Mouse (Mus musculus) neural tube, embryonic 10.5 days (tissue): ENCODE measurements around the gene Kcnab1.
A peak's percentile ranks its signal among the peaks of the same experiment; 100 is the strongest.

Experiments used
- DNase-seq: peaks from one replicate; pipeline ENCODE4 v3.0.0-alpha.2; 2017; ENCODE audit warnings: low spot score; ENCODE audit errors: extremely low spot score

Kcnab1 gene

GRCm38 (mm10) chr3:65316738-65317137 is 207.6 kb downstream of the Kcnab1 start:
- no peak for DNase-seq

GRCm38 (mm10) chr3:65317876-65318537 is 208.8 kb downstream of the Kcnab1 start:
- peak; percentile 50 for DNase-seq

GRCm38 (mm10) chr3:65319248-65320008 is 210.2 kb downstream of the Kcnab1 start:
- no peak for DNase-seq

GRCm38 (mm10) chr3:65320990-65321389 is 211.8 kb downstream of the Kcnab1 start:
- no peak for DNase-seq

GRCm38 (mm10) chr3:65321981-65322779 is 213.0 kb downstream of the Kcnab1 start:
- DNase-seq: no peak

GRCm38 (mm10) chr3:65325254-65325653 is 216.1 kb downstream of the Kcnab1 start:
- DNase-seq: no peak

- DNase-seq: no peak
These were observed 219.6 kb downstream of the Kcnab1 start for GRCm38 (mm10) chr3:65328814-65329213.

GRCm38 (mm10) chr3:65337835-65338464 is 228.8 kb downstream of the Kcnab1 start:
- no peak for DNase-seq

- DNase-seq: no peak
These were observed 231.2 kb downstream of the Kcnab1 start for GRCm38 (mm10) chr3:65340173-65340951.

- DNase-seq: no peak
These were observed 237.0 kb downstream of the Kcnab1 start for GRCm38 (mm10) chr3:65346176-65346575.

GRCm38 (mm10) chr3:65352278-65353127 is 243.3 kb downstream of the Kcnab1 start:
- no peak for DNase-seq

- DNase-seq: no peak
These were observed 244.3 kb downstream of the Kcnab1 start for GRCm38 (mm10) chr3:65353263-65354037.

GRCm38 (mm10) chr3:65355479-65355878 is 246.3 kb downstream of the Kcnab1 start:
- DNase-seq: no peak

GRCm38 (mm10) chr3:65358275-65358674 is 249.1 kb downstream of the Kcnab1 start:
- no peak for DNase-seq

- DNase-seq: no peak
These were observed 249.7 kb downstream of the Kcnab1 start for GRCm38 (mm10) chr3:65358841-65359240.

GRCm38 (mm10) chr3:65360163-65360969 is 251.2 kb downstream of the Kcnab1 start:
- no peak for DNase-seq

- no peak for DNase-seq
These were observed 254.3 kb downstream of the Kcnab1 start for GRCm38 (mm10) chr3:65363438-65363837.

GRCm38 (mm10) chr3:65365184-65365583 is 256.0 kb downstream of the Kcnab1 start:
- DNase-seq: no peak
